Mouse (Mus musculus) embryonic stem cell, embryonic (primary cell): ENCODE results near the gene Fam171a2.

ENCODE experiments used
- CTCF ChIA-PET, 4 experiments: fragments of 300-600 bp in 2 of 4; fragments of 350-600 bp in 2 of 4; sonication (Branson Sonifier 250); formaldehyde crosslinking; loops; one replicate each; lab custom pipeline; 2022; ENCODE audit warnings: inconsistent platforms in 2 of 4; lab: Charles Lee
- POLR2A ChIA-PET, 4 experiments: fragments of 300-600 bp in 2 of 4; fragments of 350-600 bp in 2 of 4; sonication (Branson Sonifier 250); formaldehyde crosslinking; loops; one replicate each; lab custom pipeline; 2022; ENCODE audit warnings: antibody characterized with exemption in 4 of 4, inconsistent platforms in 1 of 4; lab: Charles Lee

Fam171a2 gene

DNA sequence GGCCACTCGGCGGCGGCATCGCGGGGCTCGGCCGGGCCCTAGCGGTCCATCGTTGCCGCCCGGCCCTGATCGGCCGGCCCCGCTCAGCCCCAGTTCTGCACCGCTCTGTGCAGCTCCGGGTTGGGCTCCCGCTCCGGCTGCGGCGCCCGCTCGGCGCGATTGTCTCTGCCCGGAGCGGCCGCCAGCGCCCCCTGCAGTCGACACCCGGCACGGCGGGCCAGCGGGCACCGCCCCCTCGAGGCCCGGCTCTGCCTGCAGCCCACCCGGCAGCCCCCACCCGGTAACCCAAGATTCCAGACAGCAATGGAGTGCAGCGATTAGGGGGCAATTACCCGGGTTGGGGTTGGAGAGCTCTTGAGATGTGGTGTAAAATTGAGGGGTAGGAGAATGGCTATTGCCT is at the start of gene Fam171a2:
TSS of gene Fam171a2 (minus strand) at position 186 of the 400 bp plus-strand sequence.
- ChIA-PET CTCF (interaction anchor here (0.6 to 5.5 kb wide), 69 partner anchors 8 to 1606 kb away, joined by 3 to 86 read pairs (median 4); partner anchors contain the start of genes BC030867 (in 2 of the 4), Asb16 (in 1 of the 4), Fzd2 (in 1 of the 4) and Grn (in 1 of the 4)), POLR2A (interaction anchor here (0.5 to 6.2 kb wide), 33 partner anchors 8 to 200 kb away, joined by 3 to 44 read pairs (median 4); partner anchors contain the start of genes Grn (in 2 of the 4), Slc25a39 (in 2 of the 4), Fzd2 (in 1 of the 4) and Gpatch8 (in 1 of the 4))

DNA sequence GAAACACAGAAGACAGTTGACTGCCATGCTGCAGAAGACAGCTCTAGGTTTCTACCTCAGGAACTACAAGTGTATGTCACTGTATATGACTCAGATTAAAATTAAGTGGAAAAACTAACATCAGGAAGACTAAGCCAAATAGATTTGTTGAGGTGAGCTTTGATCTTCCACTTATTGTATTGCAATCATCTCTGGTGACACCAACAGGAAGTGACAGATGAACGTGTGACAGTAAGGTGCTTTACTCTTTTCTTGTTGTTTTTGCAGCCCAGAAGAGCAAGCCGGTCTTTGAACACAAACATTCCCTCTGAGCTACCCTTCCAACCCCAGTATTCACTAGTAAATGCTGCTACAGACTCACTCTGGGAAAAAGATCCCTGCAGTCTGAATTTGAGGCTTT is 49.2 kb upstream of the Fam171a2 start:
- ChIA-PET POLR2A (interaction anchor here (0.7 to 1.3 kb wide), 10 partner anchors 8 to 99 kb away, joined by 3 to 5 read pairs (median 3); no protein-coding TSS in a partner anchor), CTCF (interaction anchor here in 2 of 4 experiments (1.0 to 1.6 kb wide), 2 partner anchors 10 kb away, joined by 3 read pairs; no protein-coding TSS in a partner anchor)

DNA sequence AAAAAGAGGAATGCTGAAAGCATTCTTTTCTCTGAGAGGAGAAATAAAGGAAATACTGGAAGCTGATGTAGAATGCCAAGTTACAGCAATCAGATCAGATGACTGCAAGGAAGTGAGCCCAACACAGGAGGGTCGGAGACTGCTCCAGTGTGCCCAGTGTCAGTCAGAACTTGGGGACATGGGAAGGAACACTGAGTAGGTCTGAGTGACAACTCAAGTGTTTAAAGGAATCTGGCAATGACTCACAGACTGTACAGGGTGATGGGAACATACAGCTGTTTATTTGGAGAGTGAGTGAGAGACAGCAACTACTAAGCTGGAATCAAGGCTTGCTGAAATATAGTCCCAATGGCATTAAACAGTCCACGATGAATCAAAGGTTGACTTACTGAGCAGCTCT is 48.7 kb upstream of the Fam171a2 start:
- POLR2A ChIA-PET = interaction anchor here (0.7 to 1.2 kb wide), 7 partner anchors 9 to 100 kb away, joined by 3 to 5 read pairs (median 3); no protein-coding TSS in a partner anchor
- CTCF ChIA-PET = interaction anchor here in 1 of 4 experiments (1.6 kb wide), 1 partner anchor 9 kb away, joined by 3 read pairs; no protein-coding TSS in a partner anchor

DNA sequence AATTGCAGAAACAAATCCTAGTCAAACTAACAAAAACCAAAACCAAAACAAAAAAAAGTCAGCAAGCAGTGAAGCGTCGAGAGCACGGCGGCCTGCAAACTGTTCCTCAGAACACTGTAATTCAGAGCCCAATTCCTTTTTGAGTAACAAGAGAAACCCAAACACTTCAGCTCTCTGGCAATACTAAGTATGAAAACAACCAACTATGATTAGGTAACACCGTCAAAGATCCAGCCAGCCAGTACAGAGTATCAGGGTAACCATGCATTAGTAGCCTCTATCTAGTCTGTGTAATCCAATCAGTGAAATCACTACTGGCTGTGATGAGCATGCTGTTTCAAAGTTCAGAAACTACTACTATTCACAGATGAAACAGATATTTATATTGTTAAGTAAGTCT is 48.3 kb upstream of the Fam171a2 start:
- CTCF ChIA-PET = interaction anchor here in 1 of 4 experiments (0.8 kb wide), 1 partner anchor 10 kb away, joined by 3 read pairs; no protein-coding TSS in a partner anchor
- POLR2A ChIA-PET = interaction anchor here in 3 of 4 experiments (0.7 to 1.5 kb wide), 7 partner anchors 9 to 100 kb away, joined by 3 to 5 read pairs (median 3); no protein-coding TSS in a partner anchor

DNA sequence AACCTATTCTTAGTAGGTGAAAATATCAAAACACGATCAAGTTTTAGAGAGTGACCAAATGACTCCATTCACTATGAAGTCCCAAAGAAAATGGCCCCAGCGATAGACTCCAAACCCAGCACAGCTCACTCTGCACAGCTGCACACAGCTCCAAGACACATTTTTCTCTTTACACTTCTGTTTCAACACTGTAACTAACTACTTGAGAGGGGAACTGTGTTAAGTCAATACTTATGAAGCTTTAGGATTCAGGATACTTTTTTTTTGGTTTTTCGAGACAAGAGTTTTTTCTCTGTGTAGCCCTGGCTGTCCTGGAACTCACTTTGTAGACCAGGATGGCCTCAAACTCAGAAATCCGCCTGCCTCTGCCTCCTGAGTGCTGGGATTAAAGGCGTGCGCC is 47.6 kb upstream of the Fam171a2 start:
- POLR2A ChIA-PET = interaction anchor here in 2 of 4 experiments (0.6 to 1.5 kb wide), 11 partner anchors 10 to 114 kb away, joined by 3 to 5 read pairs (median 3); no protein-coding TSS in a partner anchor
- CTCF ChIA-PET = interaction anchor here (0.6 to 0.9 kb wide), 7 partner anchors 8 to 104 kb away, joined by 3 to 7 read pairs (median 3); no protein-coding TSS in a partner anchor

DNA sequence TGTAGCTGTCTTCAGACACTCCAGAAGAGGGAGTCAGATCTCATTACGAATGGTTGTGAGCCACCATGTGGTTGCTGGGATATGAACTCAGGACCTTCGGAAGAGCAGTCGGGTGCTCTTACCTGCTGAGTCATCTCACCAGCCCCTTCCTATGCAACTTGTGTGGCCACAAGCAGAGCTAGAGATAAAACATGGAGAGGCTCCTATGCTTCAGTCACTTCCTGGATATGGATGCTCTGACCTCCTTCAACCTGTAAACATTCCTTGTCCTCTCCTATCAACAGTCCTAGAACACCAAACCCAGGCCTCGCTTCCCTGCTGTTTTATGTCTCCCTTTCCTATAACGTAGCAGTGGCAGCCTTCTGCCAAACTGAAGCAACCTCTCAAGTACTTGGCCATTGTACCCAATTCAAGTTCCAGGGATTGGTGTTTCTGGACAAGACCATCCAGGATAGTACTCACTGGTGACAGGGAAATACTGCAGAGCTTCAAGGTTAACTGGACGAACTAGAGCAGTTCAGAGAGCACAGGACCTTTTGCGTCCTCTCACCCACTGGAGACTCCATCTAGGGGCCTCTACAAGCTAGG is 46.7 kb upstream of the Fam171a2 start:
- ChIA-PET CTCF (interaction anchor here in 3 of 4 experiments (0.5 to 1.1 kb wide), 5 partner anchors 10 to 125 kb away, joined by 3 to 7 read pairs (median 3); no protein-coding TSS in a partner anchor), POLR2A (interaction anchor here in 2 of 4 experiments (0.7 to 1.5 kb wide), 12 partner anchors 15 to 432 kb away, joined by 3 to 5 read pairs (median 3); no protein-coding TSS in a partner anchor)

DNA sequence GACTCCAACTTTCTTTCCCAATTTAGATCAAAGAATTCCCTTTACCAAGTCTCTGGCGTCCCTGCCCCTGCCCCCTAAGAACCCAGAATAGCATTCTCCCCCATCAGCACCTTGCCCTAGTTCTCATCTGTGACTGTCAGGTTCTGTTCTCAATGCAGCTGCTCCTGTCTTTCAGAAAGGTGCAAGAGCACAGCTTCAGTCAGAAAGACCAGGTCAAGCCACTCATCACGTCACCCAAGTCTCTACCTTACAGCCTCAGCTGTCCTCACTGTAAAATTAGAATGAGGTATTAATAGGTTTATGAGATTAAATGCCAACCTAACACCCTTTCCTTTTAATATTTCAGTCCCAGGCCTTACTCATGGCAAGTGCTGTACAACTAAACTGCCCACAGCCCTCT is 45.8 kb upstream of the Fam171a2 start:
- POLR2A ChIA-PET = interaction anchor here in 2 of 4 experiments (0.8 to 1.5 kb wide), 2 partner anchors 16 to 30 kb away, joined by 3 read pairs; no protein-coding TSS in a partner anchor
- CTCF ChIA-PET = no interaction called here

DNA sequence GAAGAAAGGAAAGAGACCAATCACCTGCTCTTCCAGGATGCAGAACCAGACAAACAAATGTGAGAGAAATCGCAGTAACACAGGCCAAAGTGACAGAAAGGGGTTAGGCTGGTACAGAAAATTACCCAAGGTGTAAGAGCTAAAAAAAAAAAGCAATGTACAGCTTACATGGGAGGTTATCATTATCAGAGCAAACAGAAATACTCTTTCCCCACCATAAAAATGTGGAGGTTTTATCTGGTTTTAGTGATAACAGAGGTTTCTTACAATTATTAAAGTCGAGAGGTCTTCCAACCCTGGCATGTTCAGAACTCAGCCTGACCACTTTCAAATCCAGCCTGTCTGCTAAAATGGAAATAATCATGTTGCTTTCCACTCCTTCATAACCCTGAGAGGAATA is 40.4 kb upstream of the Fam171a2 start:
- POLR2A ChIA-PET = interaction anchor here in 1 of 4 experiments (0.6 to 1.5 kb wide), 3 partner anchors 9 to 78 kb away, joined by 3 to 4 read pairs (median 4); no protein-coding TSS in a partner anchor
- CTCF ChIA-PET = interaction anchor here in 3 of 4 experiments (0.6 to 1.0 kb wide), 4 partner anchors 14 to 146 kb away, joined by 3 read pairs; no protein-coding TSS in a partner anchor

DNA sequence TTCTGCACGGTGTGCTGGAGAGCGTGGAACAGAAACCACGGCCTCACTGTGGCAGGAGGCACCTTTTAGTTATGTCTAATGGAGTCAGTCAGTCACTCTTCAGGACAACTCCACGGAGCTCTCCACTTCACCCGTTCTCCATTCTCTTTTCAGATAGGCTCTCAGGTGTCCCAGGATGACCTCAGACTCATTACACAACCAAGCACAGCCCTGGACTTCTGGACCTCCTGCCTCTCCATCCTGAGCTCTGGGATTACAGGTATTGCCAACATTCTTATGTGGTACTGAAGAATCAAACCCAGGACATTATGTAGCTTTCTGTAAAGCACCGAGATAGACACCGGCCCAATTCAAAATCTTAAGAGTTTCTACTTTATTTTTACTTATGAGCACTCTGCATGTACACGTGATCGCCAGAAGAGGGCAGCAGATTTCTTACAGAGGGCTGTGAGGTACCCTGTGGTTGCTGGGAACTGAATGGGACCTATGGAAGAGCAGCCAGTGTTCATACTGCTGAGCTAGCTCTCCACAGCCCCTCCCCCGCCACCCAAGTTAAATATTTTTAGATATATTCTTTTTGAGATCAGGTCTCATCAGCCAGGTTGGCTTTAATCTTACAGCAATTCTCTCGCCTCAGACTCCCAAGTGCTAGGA is 39.4 kb upstream of the Fam171a2 start:
- CTCF ChIA-PET = interaction anchor here (0.5 to 1.4 kb wide), 28 partner anchors 8 to 933 kb away, joined by 3 to 7 read pairs (median 3); partner anchors contain the start of gene Fzd2 (in 1 of the 4)

DNA sequence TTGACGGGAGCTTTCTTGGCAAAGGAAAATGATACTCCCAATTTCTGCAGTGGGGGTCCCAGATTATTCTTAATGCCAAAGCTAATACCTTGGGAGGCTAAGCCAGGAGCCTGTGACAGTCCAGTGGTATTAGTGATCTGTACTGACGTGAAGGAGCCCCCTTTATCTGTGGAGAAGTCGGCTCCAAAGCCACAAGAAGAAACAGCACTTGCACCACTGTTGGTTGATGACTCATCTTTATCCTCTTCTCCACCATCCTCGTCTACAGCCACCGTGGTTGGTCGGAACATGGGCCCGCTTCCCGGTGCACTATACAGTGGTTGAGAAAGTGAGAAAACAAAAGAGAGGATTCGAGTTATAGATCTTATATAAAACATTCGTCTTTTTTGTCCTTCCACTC is 34.3 kb upstream of the Fam171a2 start:
- ChIA-PET POLR2A (interaction anchor here in 2 of 4 experiments (1.2 to 4.0 kb wide), 4 partner anchors 10 to 41 kb away, joined by 5 to 34 read pairs (median 6); partner anchors contain the start of gene Itga2b (in 1 of the 2)), CTCF (interaction anchor here in 2 of 4 experiments (1.0 kb wide), 2 partner anchors 12 to 35 kb away, joined by 3 to 4 read pairs; partner anchors contain the start of genes Fam171a2 (in 1 of the 2) and Itga2b (in 1 of the 2))

More for the DNA sequence above, 39.4 kb upstream of the Fam171a2 start:
- POLR2A ChIA-PET = interaction anchor here in 2 of 4 experiments (0.7 to 1.5 kb wide), 10 partner anchors 8 to 111 kb away, joined by 3 to 5 read pairs (median 4); partner anchors contain the start of gene Itga2b (in 1 of the 2)

DNA sequence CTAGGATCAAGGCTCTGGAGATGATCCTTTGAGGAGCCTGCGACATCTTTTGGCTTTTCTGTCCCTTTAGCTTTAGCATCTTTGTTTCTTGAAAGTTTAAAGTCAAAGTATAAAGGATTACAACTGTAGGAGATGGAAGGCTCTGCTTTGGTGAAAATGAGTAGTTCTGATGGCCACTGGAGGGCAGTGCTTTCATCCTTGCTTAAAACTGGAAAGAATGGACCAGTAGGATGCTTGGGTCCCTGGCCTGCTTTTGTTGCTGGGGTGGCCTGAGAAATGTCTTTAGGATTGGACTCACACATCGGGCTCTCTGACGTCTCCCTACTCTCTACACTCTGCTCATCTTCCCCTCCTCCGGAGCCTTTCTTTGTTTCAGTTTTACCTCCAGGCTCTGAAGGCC is 33.4 kb upstream of the Fam171a2 start:
- ChIA-PET POLR2A (interaction anchor here in 3 of 4 experiments (0.5 to 6.4 kb wide), 7 partner anchors 8 to 42 kb away, joined by 3 to 44 read pairs (median 5); partner anchors contain the start of gene Itga2b (in 2 of the 3)), CTCF (interaction anchor here in 2 of 4 experiments (0.6 to 1.9 kb wide), 6 partner anchors 11 to 166 kb away, joined by 3 to 8 read pairs (median 3); partner anchors contain the start of genes Fam171a2 (in 1 of the 2) and Itga2b (in 1 of the 2))

DNA sequence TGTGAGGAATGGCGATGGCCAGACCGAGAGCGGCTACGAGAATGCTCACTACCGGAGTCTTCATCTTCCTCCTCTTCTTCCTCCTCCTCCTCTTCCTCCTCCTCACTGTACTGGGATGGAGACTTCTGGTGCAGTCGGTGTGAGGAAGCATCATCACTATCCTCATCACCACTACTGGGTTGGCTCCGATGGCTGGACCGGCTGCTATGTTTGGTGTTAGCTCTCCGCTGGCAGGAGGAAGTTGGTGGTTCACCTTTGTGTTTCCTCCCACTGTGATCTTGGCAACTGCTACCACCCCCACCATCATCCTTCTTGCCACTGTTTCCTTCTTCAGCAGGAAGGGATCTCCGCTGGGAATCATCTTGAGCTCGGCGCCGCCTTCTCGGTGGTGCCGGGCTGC is 32.6 kb upstream of the Fam171a2 start:
- POLR2A ChIA-PET = interaction anchor here in 3 of 4 experiments (0.6 to 6.4 kb wide), 12 partner anchors 11 to 396 kb away, joined by 3 to 44 read pairs (median 4); partner anchors contain the start of genes Itga2b (in 2 of the 3) and Fam171a2 (in 1 of the 3)

DNA sequence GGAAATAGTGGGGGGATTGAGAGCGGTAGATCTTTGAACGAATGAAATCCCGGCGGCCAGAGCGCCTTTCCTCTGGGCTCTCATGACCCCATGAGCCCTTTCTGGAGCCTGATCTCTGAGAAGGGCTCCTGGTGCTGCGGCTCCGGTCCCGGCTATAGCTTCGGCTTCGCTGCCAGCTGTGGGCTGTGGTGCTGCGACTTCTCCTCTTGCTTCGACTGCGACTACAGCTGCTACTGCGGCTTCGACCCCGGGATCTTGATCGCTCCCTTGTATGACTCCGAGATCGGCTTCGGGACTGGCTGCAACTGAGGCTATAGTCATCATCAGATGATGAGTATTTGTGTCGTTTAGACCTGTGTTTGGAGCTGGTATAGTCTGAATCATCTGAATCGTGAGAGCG is 32.1 kb upstream of the Fam171a2 start:
- ChIA-PET POLR2A (interaction anchor here in 3 of 4 experiments (0.6 to 6.4 kb wide), 12 partner anchors 11 to 395 kb away, joined by 3 to 44 read pairs (median 4); partner anchors contain the start of genes Itga2b (in 2 of the 3) and Fam171a2 (in 1 of the 3)), CTCF (interaction anchor here (0.6 to 1.9 kb wide), 13 partner anchors 8 to 171 kb away, joined by 3 to 8 read pairs (median 3); no protein-coding TSS in a partner anchor)

More for the DNA sequence above, 32.6 kb upstream of the Fam171a2 start:
- CTCF ChIA-PET = interaction anchor here (0.6 to 1.9 kb wide), 10 partner anchors 13 to 170 kb away, joined by 3 to 8 read pairs (median 3); no protein-coding TSS in a partner anchor

DNA sequence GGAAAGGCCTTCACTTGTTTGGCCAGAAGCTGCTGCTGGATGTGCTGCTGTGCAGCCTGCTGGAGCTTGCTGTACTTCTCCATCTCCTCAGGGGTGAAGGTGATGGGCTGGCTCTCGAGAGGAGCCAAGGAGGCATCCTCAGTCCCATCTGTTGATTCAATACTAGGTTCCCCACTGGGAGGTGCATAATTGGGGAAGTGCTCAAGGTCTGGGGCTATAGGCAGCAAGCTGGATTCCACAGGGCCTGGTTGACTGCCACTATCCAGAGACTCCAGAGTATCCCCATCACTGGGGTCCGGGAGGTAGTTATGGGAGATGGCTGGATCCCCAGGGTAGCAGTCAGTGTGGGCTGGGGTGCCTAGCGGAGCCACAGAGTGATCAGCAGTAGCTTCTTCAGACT is 31.2 kb upstream of the Fam171a2 start:
- ChIA-PET POLR2A (interaction anchor here in 3 of 4 experiments (0.5 to 6.4 kb wide), 6 partner anchors 8 to 1509 kb away, joined by 3 to 44 read pairs (median 4); partner anchors contain the start of gene Itga2b (in 2 of the 3)), CTCF (interaction anchor here in 3 of 4 experiments (1.3 to 1.7 kb wide), 6 partner anchors 8 to 94 kb away, joined by 3 to 7 read pairs (median 4); no protein-coding TSS in a partner anchor)

DNA sequence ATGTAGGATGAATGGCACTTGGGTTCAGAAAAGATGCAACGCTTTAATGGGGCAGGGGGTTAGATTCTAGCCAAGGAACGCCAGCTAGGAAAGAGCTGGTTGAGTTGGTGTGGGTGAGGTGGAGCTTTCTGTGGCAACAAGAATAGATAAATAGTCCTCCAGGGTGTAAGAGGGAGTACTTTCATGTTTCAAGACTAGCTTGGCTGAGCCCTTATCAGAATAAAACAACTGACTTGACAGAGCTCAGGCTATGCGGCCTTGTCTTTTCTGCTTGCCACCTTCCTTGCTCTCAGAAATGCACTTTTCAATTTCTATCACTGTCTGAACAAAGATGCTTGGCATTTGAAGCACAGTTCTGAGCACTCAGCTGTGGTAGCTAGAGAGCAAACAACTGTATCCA is 27.5 kb upstream of the Fam171a2 start:
- CTCF ChIA-PET = interaction anchor here in 1 of 4 experiments (0.6 to 0.8 kb wide), 2 partner anchors 12 to 35 kb away, joined by 4 read pairs; no protein-coding TSS in a partner anchor
- POLR2A ChIA-PET = interaction anchor here in 3 of 4 experiments (0.6 to 6.4 kb wide), 5 partner anchors 7 to 174 kb away, joined by 3 to 44 read pairs (median 3); partner anchors contain the start of gene Itga2b (in 1 of the 3)

DNA sequence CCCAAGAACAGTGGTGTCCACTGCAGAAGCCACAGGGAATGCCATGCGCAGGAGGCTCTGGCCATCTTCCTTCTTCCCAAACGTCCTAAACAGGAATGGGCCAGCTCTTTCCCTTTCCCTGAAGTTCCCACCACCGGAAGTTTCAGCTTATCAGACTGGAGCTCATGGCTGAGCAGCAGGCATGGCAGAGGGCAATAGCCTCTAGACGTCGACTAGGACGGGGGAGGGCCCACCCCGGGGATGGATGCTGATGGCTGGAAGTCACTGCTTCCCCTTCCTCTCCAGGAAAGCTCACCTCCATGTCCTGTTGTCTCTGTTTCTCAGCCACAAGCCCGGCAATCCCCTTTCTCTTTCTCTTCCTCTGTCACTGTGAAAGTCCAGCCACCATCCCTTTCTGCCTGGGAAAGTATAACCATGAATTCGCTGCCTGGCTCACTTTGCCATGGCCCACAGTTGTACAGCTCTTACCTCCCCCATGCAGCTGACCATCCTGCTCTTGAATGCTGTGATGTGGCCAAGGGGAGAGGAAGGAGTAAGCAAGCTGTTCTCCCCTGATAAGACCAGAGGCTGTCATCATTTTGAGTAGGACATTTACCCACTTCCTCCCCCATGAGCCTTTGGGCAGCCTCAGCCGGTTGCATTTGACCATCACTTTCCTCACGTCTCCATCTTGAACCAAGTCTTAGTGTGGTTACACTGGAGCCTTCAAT is 22.3 kb upstream of the Fam171a2 start, which contains the start of gene Itga2b:
TSS of gene Itga2b (minus strand) at position 475 of the 710 bp plus-strand sequence.
- POLR2A ChIA-PET = interaction anchor here in 3 of 4 experiments (0.5 to 5.1 kb wide), 10 partner anchors 8 to 1645 kb away, joined by 3 to 44 read pairs (median 4); no protein-coding TSS in a partner anchor
- CTCF ChIA-PET = interaction anchor here in 3 of 4 experiments (0.5 to 1.7 kb wide), 6 partner anchors 11 to 169 kb away, joined by 3 to 6 read pairs (median 4); partner anchors contain the start of gene Fam171a2 (in 1 of the 3)
